Mouse (Mus musculus) stomach, embryonic 15.5 days (tissue): Measurements from ENCODE around the gene Wwox. TPM values are rescaled to one million over a fixed set of nuclear protein-coding genes. Genes with fewer than 3 reads are reported as not detected.

Experiments used
- ATAC-seq: fragments of 200-750 bp; cut with Nextera tagmentation; 2 replicates; pipeline ENCODE4 v1.8.0; 2017; ENCODE audit warnings: low read depth, moderate number of reproducible peaks, moderate TSS enrichment; ENCODE audit not compliant: insufficient read depth, low FRiP score
- H3K27ac ChIP-seq: fragments of 300-500 bp; sonication (generic); 2 replicates; pipeline ENCODE4 v1.5.1; 2015; ENCODE audit warnings: mild to moderate bottlenecking, inconsistent platforms
- H3K27me3 ChIP-seq: fragments of 300-500 bp; sonication (generic); replicated peaks from 2 replicates; pipeline ENCODE4 v1.6.1; 2015; ENCODE audit warnings: inconsistent platforms
- H3K36me3 ChIP-seq: fragments of 300-500 bp; sonication (generic); 2 replicates; pipeline ENCODE4 v1.6.1; 2015; ENCODE audit warnings: inconsistent platforms
- H3K4me1 ChIP-seq: fragments of 300-500 bp; sonication (generic); 2 replicates; pipeline ENCODE4 v1.6.1; 2015; ENCODE audit warnings: inconsistent platforms
- H3K4me2 ChIP-seq: fragments of 300-500 bp; sonication (generic); 2 replicates; pipeline ENCODE4 v1.6.1; 2015; ENCODE audit warnings: mild to moderate bottlenecking, inconsistent platforms
- H3K4me3 ChIP-seq: fragments of 300-500 bp; sonication (generic); replicated peaks from 2 replicates; pipeline ENCODE4 v1.5.1; 2015; ENCODE audit warnings: inconsistent platforms
- H3K9ac ChIP-seq: fragments of 300-500 bp; sonication (generic); 2 replicates; pipeline ENCODE4 v1.6.1; 2015; ENCODE audit warnings: inconsistent platforms
- H3K9me3 ChIP-seq: fragments of 300-500 bp; sonication (generic); 2 replicates; pipeline ENCODE4 v1.6.1; 2016; ENCODE audit warnings: inconsistent platforms
- WGBS: fragments of 180-500 bp; shearing (Covaris S2); methylation state at CpG from one replicate; pipeline ENCODE4 v1.1.7; 2015; 5-methylcytosine and 5-hydroxymethylcytosine counted together
- polyA plus RNA-seq: library from polyadenylated mRNA; unstranded; fragments of >200 nt; fragmentation: Nextera tagmentation; extraction: Ambion mirVana; gene quantifications from 2 replicates; pipeline ENCODE4 v1.2.1, GENCODE M21; 2015

The Wwox gene
- polyA plus RNA-seq, 1 experiment from 2014 or later: 12.2 TPM

DNA sequence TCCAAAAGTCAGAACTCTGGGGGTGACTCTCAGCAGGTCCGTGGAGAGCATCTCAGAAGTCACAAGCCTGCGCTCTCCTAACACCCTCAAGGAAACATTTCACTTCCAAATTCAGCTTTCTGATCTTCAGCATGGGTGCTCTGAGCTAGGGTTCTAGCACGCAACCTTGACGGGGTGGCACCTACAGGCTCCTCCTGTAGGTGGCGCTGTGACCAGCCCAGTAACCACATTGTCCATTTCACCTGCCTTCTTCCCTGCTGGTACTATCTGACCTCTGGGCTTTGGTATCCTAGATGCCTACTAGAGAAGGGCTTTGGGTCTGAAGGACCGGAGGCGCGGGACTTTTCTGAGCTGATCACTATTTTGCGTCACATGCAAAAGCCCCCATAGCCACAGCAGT, 444.5 kb downstream of the Wwox start:
- Histone ChIP-seq H3K9ac (no peak overlapping the region), H3K9me3 (no peaks in the 10 kb centered on the region), H3K27me3 (no peaks in the 10 kb centered on the region), H3K4me3 (no peak overlapping the region), H3K4me1 (peaks cover 11% of the 10 kb centered on the region; the same call in 1 of the 2 replicates), H3K36me3 (no peaks in the 10 kb centered on the region), H3K4me2 (no peak overlapping the region), H3K27ac (no peak overlapping the region)
- no peak for ATAC-seq
- 77% methylated on average over 9 of the region's 9 CpGs for WGBS

DNA sequence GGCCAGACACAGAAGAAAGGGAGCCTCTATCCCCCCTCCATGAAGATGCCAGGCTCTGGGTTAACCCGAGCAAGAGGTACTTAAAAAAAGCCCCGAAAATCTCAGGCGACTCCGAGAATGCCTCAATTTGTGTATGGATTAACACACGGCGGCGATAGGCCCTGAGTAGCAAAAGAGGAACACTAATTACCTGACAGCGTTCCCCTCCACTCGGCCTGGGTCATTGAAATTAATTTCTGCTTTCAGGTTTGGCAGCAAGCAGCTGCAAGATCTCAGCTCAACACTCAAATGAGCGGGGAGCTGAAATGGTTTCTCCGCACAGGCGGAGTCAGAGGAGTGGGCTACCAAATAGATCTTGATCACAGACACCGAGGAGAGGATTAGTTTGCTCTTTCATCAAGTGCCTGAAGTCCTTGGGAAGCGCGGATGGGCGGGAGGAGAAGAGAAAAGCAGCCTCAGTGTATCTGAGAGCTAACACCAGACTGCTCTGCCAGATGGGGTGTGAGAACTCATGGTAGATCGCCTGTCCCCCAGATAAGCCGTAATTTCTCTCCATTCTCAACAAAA, 445.7 kb downstream of the Wwox start:
- H3K9me3 ChIP-seq: no peaks in the 10 kb centered on the region
- 30% methylated on average over 18 of the region's 18 CpGs for WGBS
- H3K4me3 ChIP-seq: no peak overlapping the region
- H3K4me1 ChIP-seq: peaks cover 13% of the 10 kb centered on the region
- peak overlapping the region; percentile 23; the same call in 1 of the 2 replicates for H3K4me2 ChIP-seq
- no peak overlapping the region for H3K27ac ChIP-seq
- no peak for ATAC-seq
- no peak overlapping the region for H3K9ac ChIP-seq
- no peaks in the 10 kb centered on the region for H3K36me3 ChIP-seq
- no peaks in the 10 kb centered on the region for H3K27me3 ChIP-seq

DNA sequence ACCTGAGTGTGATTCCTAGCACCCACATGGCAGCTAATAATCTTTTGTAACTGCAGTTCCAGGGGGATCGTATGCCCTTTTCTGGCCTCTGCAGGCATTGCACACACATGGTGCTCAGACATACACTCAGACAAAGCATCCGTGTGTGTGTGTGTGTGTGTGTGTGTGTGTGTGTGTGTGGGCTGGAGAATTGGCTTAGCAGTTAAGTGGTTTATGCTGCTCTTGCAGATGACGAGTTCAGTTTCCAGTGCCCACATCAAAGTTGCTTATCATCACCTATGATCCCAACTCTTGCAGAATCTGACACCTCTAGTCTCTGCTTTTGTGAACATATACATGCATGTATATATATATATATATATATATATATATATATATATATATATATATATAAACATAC, 448.9 kb downstream of the Wwox start:
- no peak overlapping the region for H3K9ac ChIP-seq
- H3K27me3 ChIP-seq: no peaks in the 10 kb centered on the region
- 85% methylated on average over 3 of the region's 3 CpGs for WGBS

DNA sequence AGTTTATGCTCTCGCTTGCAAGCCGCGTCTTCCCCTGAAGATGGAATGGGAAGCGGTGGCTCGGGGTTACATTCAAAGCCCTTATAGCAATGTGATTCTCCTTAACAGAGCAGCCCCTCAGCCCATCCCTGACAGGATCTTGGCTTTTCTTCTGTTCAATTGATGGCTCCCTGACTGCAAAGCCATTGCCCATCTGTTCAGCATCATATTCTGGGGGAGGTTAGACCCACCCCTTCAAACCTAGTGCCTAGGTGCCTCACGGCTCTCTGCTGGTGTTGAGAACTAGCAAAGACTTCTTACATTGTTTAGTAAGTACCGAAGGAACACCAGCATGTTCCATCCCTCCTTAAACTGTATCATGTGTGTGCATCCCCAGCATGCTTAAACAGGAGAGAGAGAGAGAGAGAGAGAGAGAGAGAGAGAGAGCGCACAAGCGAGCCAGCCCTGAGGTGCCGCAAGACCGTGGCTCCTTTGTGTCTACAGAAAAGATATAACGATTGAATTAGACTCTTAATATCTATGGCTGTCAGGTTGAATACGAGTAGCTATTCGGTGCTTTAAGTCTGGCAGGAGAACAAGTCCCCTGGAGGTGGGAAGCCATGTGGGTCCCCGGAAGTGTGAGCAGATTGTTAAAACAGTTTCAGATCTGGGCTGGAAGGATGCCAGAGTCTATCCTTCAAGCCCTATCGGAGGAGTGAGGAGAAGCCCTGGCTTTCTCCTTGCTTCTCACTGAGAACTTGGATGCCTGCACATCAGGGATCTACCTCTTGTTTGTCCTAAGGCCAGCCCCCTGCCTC, 450.3 kb downstream of the Wwox start:
- no peak overlapping the region for H3K4me2 ChIP-seq
- H3K27me3 ChIP-seq: no peaks in the 10 kb centered on the region
- H3K9me3 ChIP-seq: no peaks in the 10 kb centered on the region
- H3K9ac ChIP-seq: no peak overlapping the region
- no peak; the same call in 1 of the 2 replicates for ATAC-seq
- no peaks in the 10 kb centered on the region for H3K36me3 ChIP-seq
- H3K4me1 ChIP-seq: peaks cover 13% of the 10 kb centered on the region
- H3K27ac ChIP-seq: no peak overlapping the region; the same call in 1 of the 2 replicates
- WGBS: 51% methylated on average over 16 of the region's 16 CpGs
- no peak overlapping the region for H3K4me3 ChIP-seq

More for the DNA sequence above, 448.9 kb downstream of the Wwox start:
- Histone ChIP-seq H3K27ac (no peak overlapping the region), H3K4me2 (no peak overlapping the region), H3K4me1 (peaks cover 14% of the 10 kb centered on the region), H3K36me3 (no peaks in the 10 kb centered on the region), H3K4me3 (no peak overlapping the region), H3K9me3 (no peaks in the 10 kb centered on the region)
- no peak for ATAC-seq

DNA sequence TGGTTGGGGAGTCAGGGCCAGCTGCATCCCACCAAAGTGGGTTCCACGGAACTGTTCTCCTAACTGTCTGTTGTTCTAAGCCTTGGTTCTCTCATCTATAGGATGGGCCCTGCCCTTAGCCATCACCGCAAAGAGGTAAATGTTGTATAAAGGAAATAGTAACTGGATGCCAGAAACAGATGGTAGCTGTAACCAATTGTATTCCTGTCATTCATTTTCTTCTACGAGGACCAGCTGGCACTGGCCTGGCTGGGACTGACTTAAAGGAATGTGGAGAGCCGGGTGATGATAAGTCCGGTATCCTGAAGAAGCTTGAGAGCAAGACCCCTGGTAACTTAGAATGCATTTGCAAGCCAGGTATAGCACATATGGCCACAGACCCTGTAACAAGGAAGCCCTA, 451.0 kb downstream of the Wwox start:
- no peaks in the 10 kb centered on the region for H3K36me3 ChIP-seq
- no peak for ATAC-seq
- WGBS: 47% methylated on average over 5 of the region's 5 CpGs

DNA sequence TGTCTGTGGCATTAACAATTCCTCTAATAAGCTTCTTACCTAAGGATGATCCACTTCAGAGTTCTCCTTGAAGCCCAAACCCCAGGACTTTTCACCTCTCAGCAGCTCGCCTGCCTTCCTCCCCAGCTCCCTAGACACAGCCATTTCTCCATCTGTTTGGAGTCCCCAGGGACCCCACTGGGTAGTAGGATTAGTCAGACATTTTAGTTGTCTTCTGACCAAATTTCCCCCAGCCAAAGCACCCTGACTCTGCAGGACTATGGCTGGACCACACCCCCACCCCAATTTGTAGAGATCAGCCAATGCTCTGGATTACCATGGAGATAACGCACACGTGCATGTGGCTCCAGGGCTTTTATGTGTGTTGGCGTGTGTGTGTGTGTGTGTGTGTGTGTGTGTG, 451.8 kb downstream of the Wwox start:
- Histone ChIP-seq H3K9me3 (no peaks in the 10 kb centered on the region), H3K9ac (no peak overlapping the region), H3K4me3 (no peak overlapping the region), H3K36me3 (no peaks in the 10 kb centered on the region), H3K27me3 (no peaks in the 10 kb centered on the region), H3K4me2 (no peak overlapping the region), H3K4me1 (peaks cover 5% of the 10 kb centered on the region; the same call in 1 of the 2 replicates), H3K27ac (no peak overlapping the region)
- 90% methylated on average over 4 of the region's 4 CpGs for WGBS
- no peak for ATAC-seq

More for the DNA sequence above, 451.0 kb downstream of the Wwox start:
- peaks cover 6% of the 10 kb centered on the region for H3K4me1 ChIP-seq
- H3K9me3 ChIP-seq: no peaks in the 10 kb centered on the region
- no peak overlapping the region for H3K4me2 ChIP-seq
- no peak overlapping the region for H3K9ac ChIP-seq
- H3K4me3 ChIP-seq: no peak overlapping the region
- H3K27me3 ChIP-seq: no peaks in the 10 kb centered on the region
- H3K27ac ChIP-seq: no peak overlapping the region

DNA sequence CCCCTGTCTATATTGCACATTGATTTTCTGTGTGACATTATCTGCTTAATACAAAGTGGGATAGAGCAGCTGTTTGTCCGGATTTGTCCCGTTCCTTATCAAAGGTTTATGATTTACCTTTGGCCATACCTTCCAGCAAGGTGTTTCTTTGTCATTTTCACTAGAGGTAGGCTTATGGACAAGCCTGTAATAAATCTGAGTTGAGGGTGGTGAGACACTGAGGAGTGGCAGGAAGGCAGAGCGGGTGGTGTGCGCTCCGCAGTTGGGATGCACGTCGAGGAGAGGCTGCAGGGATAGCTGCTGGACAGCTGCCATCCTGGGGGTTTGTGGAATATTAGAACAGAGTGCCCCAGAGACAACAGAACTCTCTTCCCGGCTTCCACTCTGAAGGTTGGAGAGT, 458.0 kb downstream of the Wwox start:
- H3K27ac ChIP-seq: no peak overlapping the region
- H3K27me3 ChIP-seq: no peaks in the 10 kb centered on the region
- H3K9ac ChIP-seq: no peak overlapping the region
- no peaks in the 10 kb centered on the region for H3K4me1 ChIP-seq
- ATAC-seq: no peak
- 67% methylated on average over 8 of the region's 8 CpGs for WGBS
- no peaks in the 10 kb centered on the region for H3K36me3 ChIP-seq
- H3K4me2 ChIP-seq: no peak overlapping the region
- no peaks in the 10 kb centered on the region for H3K9me3 ChIP-seq
- H3K4me3 ChIP-seq: no peak overlapping the region

DNA sequence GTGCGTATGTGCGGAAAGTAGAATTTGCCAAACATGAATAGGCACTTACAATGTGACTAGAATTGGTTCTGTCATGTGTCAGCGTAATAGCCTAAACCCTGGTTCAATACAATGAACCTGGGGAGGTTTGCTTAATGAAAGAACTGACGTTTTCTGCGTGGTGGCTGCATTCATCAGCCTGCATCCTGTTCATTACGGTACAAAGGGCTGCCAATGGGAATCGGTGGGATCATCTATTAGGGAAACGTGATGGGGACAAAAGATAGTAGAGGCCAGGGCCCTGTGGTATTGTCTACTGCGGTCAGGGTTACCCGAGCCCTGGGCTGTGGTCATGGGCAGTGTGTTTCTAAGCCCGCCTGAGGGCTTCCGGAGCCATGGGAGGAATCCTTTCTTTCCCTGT, 459.7 kb downstream of the Wwox start:
- Histone ChIP-seq H3K36me3 (no peaks in the 10 kb centered on the region), H3K9me3 (no peaks in the 10 kb centered on the region), H3K4me2 (no peak overlapping the region), H3K9ac (no peak overlapping the region), H3K4me1 (no peaks in the 10 kb centered on the region), H3K27me3 (no peaks in the 10 kb centered on the region), H3K4me3 (no peak overlapping the region), H3K27ac (no peak overlapping the region)
- 88% methylated on average over 12 of the region's 12 CpGs for WGBS
- no peak for ATAC-seq

DNA sequence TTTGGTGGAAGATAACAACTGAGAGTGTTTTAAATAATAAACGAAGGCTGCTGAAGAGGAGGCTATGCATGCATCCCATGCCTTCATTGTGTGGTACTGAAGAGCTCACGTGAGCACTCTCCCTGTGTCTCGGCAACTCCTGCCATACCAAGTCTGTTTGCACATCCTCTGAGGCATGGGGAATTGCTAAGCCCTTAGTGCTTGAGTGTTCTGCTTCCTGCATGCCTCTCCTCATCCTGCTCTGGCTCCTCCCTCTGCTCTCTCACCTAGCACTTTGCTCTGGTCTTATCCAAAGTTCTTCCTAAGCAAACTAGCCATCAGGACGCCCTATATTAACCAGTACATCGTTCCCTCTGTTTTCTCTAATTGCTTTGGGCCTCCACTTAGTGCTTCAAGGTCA, 463.1 kb downstream of the Wwox start:
- Histone ChIP-seq H3K27ac (no peak overlapping the region), H3K4me3 (no peak overlapping the region), H3K4me2 (no peak overlapping the region), H3K9ac (no peak overlapping the region), H3K36me3 (no peaks in the 10 kb centered on the region), H3K4me1 (no peaks in the 10 kb centered on the region), H3K27me3 (no peaks in the 10 kb centered on the region), H3K9me3 (no peaks in the 10 kb centered on the region)
- no peak for ATAC-seq
- 72% methylated on average over 5 of the region's 5 CpGs for WGBS

DNA sequence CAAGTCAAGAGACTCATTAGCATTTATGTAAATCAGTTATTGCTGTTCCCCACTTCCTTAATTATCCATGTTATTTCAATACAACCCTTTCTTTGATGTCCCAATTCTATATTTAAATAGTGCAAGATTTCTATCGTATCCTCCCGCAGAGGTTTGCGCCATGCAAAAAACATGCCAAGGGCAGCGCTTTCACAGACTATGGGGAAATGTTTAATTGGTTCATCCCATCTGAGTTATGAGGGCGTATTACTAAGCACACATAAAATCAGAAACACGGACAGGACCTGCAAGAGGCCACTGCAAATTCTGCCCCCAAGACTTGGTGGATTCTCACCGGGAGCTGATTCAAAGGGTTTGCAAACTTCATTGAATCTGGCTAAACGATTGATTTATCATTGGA, 468.6 kb downstream of the Wwox start:
- Histone ChIP-seq H3K36me3 (no peaks in the 10 kb centered on the region), H3K4me1 (no peaks in the 10 kb centered on the region), H3K27me3 (no peaks in the 10 kb centered on the region), H3K9ac (no peak overlapping the region), H3K4me2 (no peak overlapping the region), H3K27ac (no peak overlapping the region), H3K9me3 (no peaks in the 10 kb centered on the region), H3K4me3 (no peak overlapping the region)
- WGBS: 90% methylated on average over 8 of the region's 8 CpGs
- ATAC-seq: no peak

DNA sequence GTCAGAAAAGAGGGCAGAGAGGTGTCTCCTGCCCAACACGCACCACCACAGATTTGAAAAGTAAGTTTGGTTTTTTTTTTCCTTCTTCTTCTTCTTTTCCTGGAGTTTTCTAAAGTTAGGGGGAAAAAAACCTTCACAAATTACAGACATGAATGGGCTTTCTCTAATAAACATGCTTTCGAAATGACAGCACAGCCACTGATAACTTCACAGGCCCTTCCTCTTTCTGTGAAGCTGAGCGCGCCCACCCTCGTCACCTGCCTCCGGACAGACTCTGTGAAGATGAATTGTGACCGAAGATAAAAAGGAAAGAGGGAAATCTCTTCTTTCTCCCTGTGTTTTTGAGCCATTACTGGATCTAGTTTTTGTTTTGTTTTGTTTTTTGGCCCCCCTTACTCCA, 469.1 kb downstream of the Wwox start:
- Histone ChIP-seq H3K27ac (no peak overlapping the region), H3K27me3 (no peaks in the 10 kb centered on the region), H3K4me1 (no peaks in the 10 kb centered on the region), H3K4me3 (no peak overlapping the region), H3K36me3 (no peaks in the 10 kb centered on the region), H3K4me2 (no peak overlapping the region), H3K9ac (no peak overlapping the region), H3K9me3 (no peaks in the 10 kb centered on the region)
- 76% methylated on average over 7 of the region's 7 CpGs for WGBS
- ATAC-seq: no peak

DNA sequence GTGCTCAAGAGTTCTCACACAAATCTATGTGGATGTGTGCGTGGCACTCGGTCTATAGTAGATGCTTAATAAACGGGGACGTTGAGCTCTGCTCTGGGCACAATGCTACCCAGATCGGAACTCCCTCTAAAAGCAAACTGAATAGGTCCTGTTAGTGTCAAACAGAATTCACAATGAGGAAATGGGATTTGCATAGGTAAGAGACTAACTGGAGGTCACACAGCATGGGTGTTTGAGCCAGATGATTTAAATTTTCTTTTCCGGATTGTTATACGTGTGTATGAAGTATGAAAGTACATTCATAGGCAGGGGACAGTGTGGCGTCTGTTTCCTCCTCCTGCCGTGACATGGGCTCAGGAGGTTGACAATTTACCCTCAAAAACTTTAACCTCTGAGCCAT, 469.7 kb downstream of the Wwox start:
- no peaks in the 10 kb centered on the region for H3K27me3 ChIP-seq
- H3K9me3 ChIP-seq: no peaks in the 10 kb centered on the region
- H3K4me3 ChIP-seq: no peak overlapping the region
- no peak overlapping the region for H3K9ac ChIP-seq
- no peaks in the 10 kb centered on the region for H3K4me1 ChIP-seq
- no peak for ATAC-seq
- H3K36me3 ChIP-seq: no peaks in the 10 kb centered on the region
- no peak overlapping the region for H3K27ac ChIP-seq
- 75% methylated on average over 9 of the region's 9 CpGs for WGBS
- H3K4me2 ChIP-seq: no peak overlapping the region
